Mouse (Mus musculus) neural tube, embryonic 11.5 days (tissue): ENCODE results near the gene Plin5. TPM values are rescaled to one million over a fixed set of nuclear protein-coding genes. Genes with fewer than 3 reads are reported as not detected.
A peak's percentile ranks its signal among the peaks of the same experiment; 100 is the strongest.

Experiments
- ATAC-seq: fragments of 200-750 bp; cut with Nextera tagmentation; 2 replicates; pipeline ENCODE4 v1.8.0; 2017; ENCODE audit warnings: moderate number of reproducible peaks, mild to moderate bottlenecking, moderate TSS enrichment, moderate library complexity; ENCODE audit not compliant: insufficient read depth, low FRiP score, low TSS enrichment
- DNase-seq: peaks from one replicate; pipeline ENCODE4 v3.0.0-alpha.2; 2015; ENCODE audit warnings: low spot score
- H3K27ac ChIP-seq: fragments of 300-500 bp; sonication (generic); 2 replicates; pipeline ENCODE4 v1.5.1; 2014; ENCODE audit warnings: low read depth, mild to moderate bottlenecking, low read length
- H3K27me3 ChIP-seq: fragments of 300-500 bp; sonication (generic); 2 replicates; pipeline ENCODE4 v1.6.1; 2014; ENCODE audit warnings: mild to moderate bottlenecking, low read length, mixed read lengths; ENCODE audit not compliant: control insufficient read depth, insufficient read depth
- H3K36me3 ChIP-seq: fragments of 300-500 bp; sonication (generic); 2 replicates; pipeline ENCODE4 v1.6.1; 2014; ENCODE audit warnings: mild to moderate bottlenecking, low read length, moderate library complexity, mixed read lengths; ENCODE audit not compliant: control insufficient read depth, insufficient read depth
- H3K4me1 ChIP-seq: fragments of 300-500 bp; sonication (generic); 2 replicates; pipeline ENCODE4 v1.6.1; 2014; ENCODE audit warnings: low read length, mixed read lengths; ENCODE audit not compliant: control insufficient read depth, insufficient read depth
- H3K4me2 ChIP-seq: fragments of 300-500 bp; sonication (generic); 2 replicates; pipeline ENCODE4 v1.6.1; 2014; ENCODE audit warnings: low read depth, mild to moderate bottlenecking, moderate library complexity
- H3K4me3 ChIP-seq: fragments of 300-500 bp; sonication (generic); 2 replicates; pipeline ENCODE4 v1.5.1; 2014; ENCODE audit warnings: low read depth, low read length
- H3K9ac ChIP-seq: fragments of 300-500 bp; sonication (generic); 2 replicates; pipeline ENCODE4 v1.6.1; 2014; ENCODE audit warnings: mild to moderate bottlenecking, low read length
- H3K9me3 ChIP-seq: fragments of 300-500 bp; sonication (generic); 2 replicates; pipeline ENCODE4 v1.6.1; 2016; ENCODE audit warnings: low read length; ENCODE audit not compliant: control insufficient read depth
- WGBS: fragments of 180-500 bp; shearing (Covaris S2); extraction: QIAGEN DNeasy Blood & Tissue Kit; methylation state at CpG from one replicate; pipeline ENCODE4 v1.1.7; 2014; 5-methylcytosine and 5-hydroxymethylcytosine counted together
- polyA plus RNA-seq: library from polyadenylated mRNA; unstranded; fragments of >200 nt; fragmentation: Nextera tagmentation; extraction: Ambion mirVana; gene quantifications from 2 replicates; pipeline ENCODE4 v1.2.1, GENCODE M21; 2014

Gene Plin5
- polyA plus RNA-seq, 1 experiment from 2014 or later = 0.23 TPM

- Histone ChIP-seq H3K4me1 (peaks cover 6% of the 10 kb centered on the region; the same call in 1 of the 2 replicates), H3K36me3 (no peaks in the 10 kb centered on the region), H3K4me3 (0 out of 2 replicates have a peak overlapping the region, but pooled peaks have one; percentile 19), H3K27me3 (peaks cover 33% of the 10 kb centered on the region), H3K4me2 (peak overlapping the region; percentile 41), H3K27ac (no peak overlapping the region), H3K9ac (peak overlapping the region; percentile 31), H3K9me3 (no peaks in the 10 kb centered on the region)
- ATAC-seq (0 out of 2 replicates have a peak, but pooled peaks have one; percentile 1), DNase-seq (no peak)
- WGBS = 2% methylated on average over 30 of the region's 30 CpGs
Measured at GRCm38 (mm10) chr17:56148790-56149618, 31.6 kb upstream of the Plin5 start.

- H3K4me2 ChIP-seq = no peak overlapping the region; the same call in 1 of the 2 replicates
- WGBS = 17% methylated on average over 9 of the region's 9 CpGs
- ATAC-seq (no peak), DNase-seq (no peak)
- H3K36me3 ChIP-seq = no peaks in the 10 kb centered on the region
- H3K27ac ChIP-seq = no peak overlapping the region
- peaks cover 33% of the 10 kb centered on the region for H3K27me3 ChIP-seq
- no peak overlapping the region; the same call in 1 of the 2 replicates for H3K9ac ChIP-seq
- H3K4me3 ChIP-seq = 0 out of 2 replicates have a peak overlapping the region, but pooled peaks have one; percentile 19
- H3K4me1 ChIP-seq = no peaks in the 10 kb centered on the region
- H3K9me3 ChIP-seq = no peaks in the 10 kb centered on the region
Measured at GRCm38 (mm10) chr17:56148280-56148679, 30.9 kb upstream of the Plin5 start.

GRCm38 (mm10) chr17:56147420-56147819, 30.0 kb upstream of the Plin5 start:
- Histone ChIP-seq H3K4me3 (no peak overlapping the region), H3K4me1 (peaks cover 2% of the 10 kb centered on the region), H3K27ac (no peak overlapping the region), H3K36me3 (no peaks in the 10 kb centered on the region), H3K9me3 (no peaks in the 10 kb centered on the region), H3K4me2 (no peak overlapping the region), H3K27me3 (peaks cover 33% of the 10 kb centered on the region), H3K9ac (no peak overlapping the region)
- ATAC-seq = no peak
- no peak for DNase-seq
- WGBS = 58% methylated on average over 12 of the region's 12 CpGs

- Histone ChIP-seq H3K9ac (no peak overlapping the region), H3K4me2 (no peak overlapping the region), H3K36me3 (no peaks in the 10 kb centered on the region), H3K27ac (no peak overlapping the region), H3K27me3 (peaks cover 42% of the 10 kb centered on the region), H3K4me3 (no peak overlapping the region), H3K9me3 (no peaks in the 10 kb centered on the region), H3K4me1 (peaks cover 8% of the 10 kb centered on the region)
- DNase-seq (no peak), ATAC-seq (no peak)
- WGBS = 18% methylated on average over 9 of the region's 9 CpGs
Measured at GRCm38 (mm10) chr17:56146131-56146530, 28.7 kb upstream of the Plin5 start.

- H3K4me1 ChIP-seq = peaks cover 9% of the 10 kb centered on the region
- no peak overlapping the region for H3K27ac ChIP-seq
- H3K36me3 ChIP-seq = no peaks in the 10 kb centered on the region
- no peak overlapping the region for H3K9ac ChIP-seq
- H3K4me3 ChIP-seq = no peak overlapping the region
- DNase-seq (no peak), ATAC-seq (no peak)
- no peaks in the 10 kb centered on the region for H3K9me3 ChIP-seq
- no peak overlapping the region for H3K4me2 ChIP-seq
- 77% methylated on average over 9 of the region's 9 CpGs for WGBS
- H3K27me3 ChIP-seq = peaks cover 49% of the 10 kb centered on the region
Measured at GRCm38 (mm10) chr17:56144546-56144945, 27.1 kb upstream of the Plin5 start.

- DNase-seq (peak; percentile 76), ATAC-seq (peak; percentile 62)
- peak overlapping the region; percentile 35 for H3K4me3 ChIP-seq
- peak overlapping the region; percentile 54 for H3K4me2 ChIP-seq
- H3K36me3 ChIP-seq = no peaks in the 10 kb centered on the region
- peak overlapping the region; percentile 49; the same call in 1 of the 2 replicates for H3K27ac ChIP-seq
- peaks cover 14% of the 10 kb centered on the region for H3K4me1 ChIP-seq
- H3K27me3 ChIP-seq = peaks cover 48% of the 10 kb centered on the region
- WGBS = under 1% methylated on average over 38 of the region's 47 CpGs
- no peaks in the 10 kb centered on the region for H3K9me3 ChIP-seq
- H3K9ac ChIP-seq = peak overlapping the region; percentile 38; the same call in 1 of the 2 replicates
Measured at GRCm38 (mm10) chr17:56141702-56142605, 24.6 kb upstream of the Plin5 start.

GRCm38 (mm10) chr17:56139858-56140595, 22.6 kb upstream of the Plin5 start, which contains the start of gene Sema6b:
Gene Sema6b (minus strand): TSS chr17:56140343.
- DNase-seq (peak; percentile 77), ATAC-seq (peak; percentile 15; the same call in 1 of the 2 replicates)
- Histone ChIP-seq H3K27me3 (peaks cover 41% of the 10 kb centered on the region), H3K9me3 (no peaks in the 10 kb centered on the region), H3K36me3 (no peaks in the 10 kb centered on the region), H3K9ac (peak within 1 kb of the TSS; percentile 71), H3K4me1 (peaks cover 14% of the 10 kb centered on the region), H3K4me3 (peak within 1 kb of the TSS; percentile 75), H3K27ac (0 out of 2 replicates have a peak within 1 kb of the TSS, but pooled peaks have one; percentile 20), H3K4me2 (peak within 1 kb of the TSS; percentile 97)
- 2% methylated on average over 62 of the region's 79 CpGs for WGBS

- no peak for ATAC-seq
- H3K27ac ChIP-seq = no peak overlapping the region
- peaks cover 41% of the 10 kb centered on the region for H3K27me3 ChIP-seq
- peak overlapping the region; percentile 97 for H3K4me2 ChIP-seq
- peaks cover 16% of the 10 kb centered on the region for H3K4me1 ChIP-seq
- DNase-seq = no peak
- no peaks in the 10 kb centered on the region for H3K36me3 ChIP-seq
- no peaks in the 10 kb centered on the region for H3K9me3 ChIP-seq
- 6% methylated on average over 17 of the region's 21 CpGs for WGBS
- peak overlapping the region; percentile 75 for H3K4me3 ChIP-seq
- H3K9ac ChIP-seq = peak overlapping the region; percentile 71
Measured at GRCm38 (mm10) chr17:56139355-56139754, 22.0 kb upstream of the Plin5 start.
